Mouse (Mus musculus) spleen, adult 2 months (tissue): ENCODE measurements at regions not wholly inside any gene's neighbourhood (a gene's known extent, or its start where the extent isn't known, plus 50 kb on each side); places are given as distances from the start of the nearest gene placed in this dataset.

Experiments used
- DNase-seq, 2 experiments: peaks; one replicate each; pipeline versions ENCODE4 v3.0.0 to v3.0.0-alpha.2; 2012 to 2021; ENCODE audit warnings: low spot score in 2 of 2, low read depth in 1 of 2
- H3K27ac ChIP-seq: fragments of 200-500 bp; 2 replicates; pipeline ENCODE4 v1.5.1; 2012; ENCODE audit warnings: low read length, inconsistent platforms; ENCODE audit not compliant: insufficient read depth
- H3K27me3 ChIP-seq: fragments of 200-500 bp; 2 replicates; pipeline ENCODE4 v1.6.1; 2012; ENCODE audit warnings: mild to moderate bottlenecking, moderate library complexity, low read length, inconsistent platforms; ENCODE audit not compliant: control insufficient read depth, insufficient read depth
- H3K36me3 ChIP-seq: fragments of 200-500 bp; 2 replicates; pipeline ENCODE4 v1.6.1; 2012; ENCODE audit warnings: mild to moderate bottlenecking, low read length, inconsistent platforms; ENCODE audit not compliant: control insufficient read depth, insufficient read depth
- H3K4me1 ChIP-seq: fragments of 200-500 bp; 2 replicates; pipeline ENCODE4 v1.6.1; 2011; ENCODE audit warnings: inconsistent platforms; ENCODE audit not compliant: control insufficient read depth, insufficient read depth, insufficient read length
- H3K4me3 ChIP-seq: fragments of 200-500 bp; 2 replicates; pipeline ENCODE4 v1.5.1; 2011; ENCODE audit warnings: mild to moderate bottlenecking, inconsistent platforms; ENCODE audit not compliant: insufficient read depth, insufficient read length; ENCODE audit errors: extremely low read depth
- CTCF ChIP-seq: fragments of 200-500 bp; IDR thresholded peaks from 2 replicates; pipeline ENCODE4 v1.5.1; 2011; ENCODE audit warnings: mild to moderate bottlenecking, inconsistent platforms; ENCODE audit not compliant: insufficient read depth, insufficient read length, insufficient replicate concordance; ENCODE audit errors: extremely low read depth
- POLR2A ChIP-seq: fragments of 200-500 bp; IDR thresholded peaks from 2 replicates; pipeline ENCODE4 v1.6.1; 2011; ENCODE audit warnings: low read depth, low read length, inconsistent platforms
- WGBS: fragments of 180-500 bp; shearing (Covaris S2); methylation state at CpG from one replicate; pipeline ENCODE4 v1.1.7; 2018; 5-methylcytosine and 5-hydroxymethylcytosine counted together

GRCm38 (mm10) chr16:10063491-10063890, 68.1 kb upstream of the Grin2a start:
- H3K36me3 ChIP-seq: no peaks in the 10 kb centered on the region
- no peak for DNase-seq
- no peak overlapping the region for H3K4me3 ChIP-seq
- no peaks in the 10 kb centered on the region for H3K4me1 ChIP-seq
- WGBS: 84% methylated on average over 8 of the region's 8 CpGs
- H3K27me3 ChIP-seq: no peaks in the 10 kb centered on the region
- no peak overlapping the region for H3K27ac ChIP-seq
- TF ChIP-seq CTCF (no peak), POLR2A (no peak)

GRCm38 (mm10) chr16:10058094-10058493, 62.7 kb upstream of the Grin2a start:
- Histone ChIP-seq H3K36me3 (no peaks in the 10 kb centered on the region), H3K4me3 (no peak overlapping the region), H3K27me3 (no peaks in the 10 kb centered on the region), H3K27ac (no peak overlapping the region), H3K4me1 (no peaks in the 10 kb centered on the region)
- TF ChIP-seq CTCF (no peak), POLR2A (no peak)
- WGBS: 81% methylated on average over 4 of the region's 4 CpGs
- DNase-seq: no peak
